Mouse (Mus musculus) heart, adult 9 months (tissue): ENCODE data around the gene Washc3.

Experiments
- DNase-seq, 2 experiments: peaks; one replicate each; pipeline ENCODE4 v3.0.0; 2022; ENCODE audit warnings: low spot score in 2 of 2

The Washc3 gene

GRCm38 (mm10) chr10:88255556-88255955, 54.7 kb downstream of the Washc3 start:
- no peak for DNase-seq

- peak; percentile 11 to 22 for DNase-seq
Observed at GRCm38 (mm10) chr10:88260309-88260708, 59.4 kb downstream of the Washc3 start.

GRCm38 (mm10) chr10:88261186-88261585, 60.3 kb downstream of the Washc3 start:
- DNase-seq, result peak; percentile 28 to 36

GRCm38 (mm10) chr10:88263383-88263782, 62.5 kb downstream of the Washc3 start:
- DNase-seq, result no peak

GRCm38 (mm10) chr10:88274045-88274444, 73.2 kb downstream of the Washc3 start:
- DNase-seq, result no peak

GRCm38 (mm10) chr10:88281699-88282098, 80.8 kb downstream of the Washc3 start:
- DNase-seq, result no peak

GRCm38 (mm10) chr10:88284343-88284990, 83.6 kb downstream of the Washc3 start:
- DNase-seq, result no peak

GRCm38 (mm10) chr10:88287261-88287660, 86.4 kb downstream of the Washc3 start:
- no peak for DNase-seq

- no peak for DNase-seq
Observed at GRCm38 (mm10) chr10:88288061-88288460, 87.2 kb downstream of the Washc3 start.

- peak; percentile 32 to 53 for DNase-seq
Observed at GRCm38 (mm10) chr10:88295091-88295490, 94.2 kb downstream of the Washc3 start.
